Mouse (Mus musculus): Measurements from ENCODE around the gene Tulp1. TPM values are rescaled to one million over a fixed set of nuclear protein-coding genes. Genes with fewer than 3 reads are reported as not detected.

Tulp1 gene
- 2.1 TPM for polyA plus RNA-seq (2014; fragmentation: Illumina TruSeq; extraction: RNeasy Lipid Tissue Mini Kit (QIAGEN cat#74804); ENCODE audit: insufficient read depth, low read depth, low replicate concordance)

DNA sequence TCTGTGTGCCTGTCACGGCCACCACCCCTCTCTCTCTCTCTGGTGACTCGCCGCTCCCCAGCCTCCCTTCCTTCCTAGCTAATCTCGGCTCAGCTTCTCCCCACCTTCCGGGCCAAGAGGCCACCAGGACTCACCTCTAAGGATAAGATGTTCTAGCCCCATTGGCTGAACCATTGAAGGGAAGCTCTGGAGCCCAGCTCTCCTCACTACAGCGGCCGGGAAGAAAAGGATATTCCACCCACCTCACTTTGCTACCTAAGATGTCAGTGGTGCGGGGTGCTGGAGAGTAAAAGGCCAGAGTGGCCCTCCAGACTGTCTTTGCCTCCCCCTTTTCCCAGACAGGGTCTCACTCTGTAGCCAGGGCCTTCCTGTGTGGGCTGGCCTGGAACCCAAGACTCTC lies at the start of gene Tulp1:
Gene Tulp1 (minus strand): TSS at position 101 of the 400 bp plus-strand sequence.

GRCm38 (mm10) chr17:28350466-28351352 lies 14.3 kb downstream of the Tulp1 start, which contains the start of gene Tead3:
TSS of gene Tead3 (minus strand) at chr17:28350817.

GRCm38 (mm10) chr17:28328366-28328928 lies 36.6 kb downstream of the Tulp1 start, which contains the start of gene Rpl10a:
TSS of gene Rpl10a (plus strand) at chr17:28328471.

DNA sequence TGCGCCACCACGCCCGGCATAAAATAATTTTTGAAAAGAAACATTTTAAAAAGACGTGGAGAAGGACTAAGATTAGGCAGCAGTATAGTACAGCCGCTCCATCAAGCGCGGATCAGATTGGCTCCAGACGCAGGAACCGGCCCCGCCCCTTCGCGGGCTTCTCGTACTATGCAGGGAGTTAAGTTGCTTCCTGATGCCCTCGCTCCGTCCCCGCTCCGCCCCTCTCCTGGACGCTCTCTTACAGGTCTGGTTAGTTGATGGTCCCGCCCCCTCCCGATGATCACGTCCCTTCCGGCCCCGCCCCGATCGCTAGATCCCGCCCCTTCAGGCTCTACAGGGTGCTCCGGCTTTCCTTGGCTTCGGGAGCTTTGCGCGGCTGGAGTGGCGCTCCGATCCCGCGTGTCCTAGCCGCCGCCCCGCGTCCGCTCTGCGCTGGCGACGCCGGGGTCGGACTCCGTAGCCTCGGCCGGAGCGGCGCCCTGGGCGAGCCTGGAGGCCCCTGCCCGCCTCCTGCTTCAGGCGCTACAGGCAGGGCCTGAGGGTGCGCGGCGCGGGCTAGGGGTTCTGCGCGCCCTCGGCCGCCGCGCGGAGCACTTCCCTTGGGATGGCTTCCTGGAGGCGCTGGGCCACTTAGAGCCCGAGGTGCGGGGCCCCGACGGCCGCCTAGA lies 51.7 kb downstream of the Tulp1 start, which contains the start of gene Fance:
Gene Fance (plus strand): TSS at position 308 of the 668 bp plus-strand sequence.

Other genes starting within 250 kb of the Tulp1 start
- gene Scube3, start 223.1 kb downstream of the Tulp1 start, polyA plus RNA-seq (2014; fragmentation: Illumina TruSeq; extraction: RNeasy Lipid Tissue Mini Kit (QIAGEN cat#74804); ENCODE audit: insufficient read depth, low read depth, low replicate concordance): 1.4 TPM
- gene Zfp523, start 188.1 kb downstream of the Tulp1 start, polyA plus RNA-seq (2014; fragmentation: Illumina TruSeq; extraction: RNeasy Lipid Tissue Mini Kit (QIAGEN cat#74804); ENCODE audit: insufficient read depth, low read depth, low replicate concordance): 17.6 TPM
- 7.7 TPM for gene Def6, start 157.4 kb downstream of the Tulp1 start, polyA plus RNA-seq (2014; fragmentation: Illumina TruSeq; extraction: RNeasy Lipid Tissue Mini Kit (QIAGEN cat#74804); ENCODE audit: insufficient read depth, low read depth, low replicate concordance)
- 9.8 TPM for gene Ppard, start 132.5 kb downstream of the Tulp1 start, polyA plus RNA-seq (2014; fragmentation: Illumina TruSeq; extraction: RNeasy Lipid Tissue Mini Kit (QIAGEN cat#74804); ENCODE audit: insufficient read depth, low read depth, low replicate concordance)
- gene Fance, start 51.7 kb downstream of the Tulp1 start, polyA plus RNA-seq (2014; fragmentation: Illumina TruSeq; extraction: RNeasy Lipid Tissue Mini Kit (QIAGEN cat#74804); ENCODE audit: insufficient read depth, low read depth, low replicate concordance): 20.7 TPM
- 991 TPM for gene Rpl10a, start 36.8 kb downstream of the Tulp1 start, polyA plus RNA-seq (2014; fragmentation: Illumina TruSeq; extraction: RNeasy Lipid Tissue Mini Kit (QIAGEN cat#74804); ENCODE audit: insufficient read depth, low read depth, low replicate concordance)
- 11.4 TPM for gene Tead3, start 14.4 kb downstream of the Tulp1 start, polyA plus RNA-seq (2014; fragmentation: Illumina TruSeq; extraction: RNeasy Lipid Tissue Mini Kit (QIAGEN cat#74804); ENCODE audit: insufficient read depth, low read depth, low replicate concordance)
- gene Fkbp5, start 152.3 kb upstream of the Tulp1 start, polyA plus RNA-seq (2014; fragmentation: Illumina TruSeq; extraction: RNeasy Lipid Tissue Mini Kit (QIAGEN cat#74804); ENCODE audit: insufficient read depth, low read depth, low replicate concordance): 14.3 TPM
- gene Armc12, start 165.6 kb upstream of the Tulp1 start, polyA plus RNA-seq (2014; fragmentation: Illumina TruSeq; extraction: RNeasy Lipid Tissue Mini Kit (QIAGEN cat#74804); ENCODE audit: insufficient read depth, low read depth, low replicate concordance): not detected
- gene Clpsl2, start 184.2 kb upstream of the Tulp1 start, polyA plus RNA-seq (2014; fragmentation: Illumina TruSeq; extraction: RNeasy Lipid Tissue Mini Kit (QIAGEN cat#74804); ENCODE audit: insufficient read depth, low read depth, low replicate concordance): not detected
- not detected for gene Clps, start 195.5 kb upstream of the Tulp1 start, polyA plus RNA-seq (2014; fragmentation: Illumina TruSeq; extraction: RNeasy Lipid Tissue Mini Kit (QIAGEN cat#74804); ENCODE audit: insufficient read depth, low read depth, low replicate concordance)
- not detected for gene Lhfpl5, start 210.4 kb upstream of the Tulp1 start, polyA plus RNA-seq (2014; fragmentation: Illumina TruSeq; extraction: RNeasy Lipid Tissue Mini Kit (QIAGEN cat#74804); ENCODE audit: insufficient read depth, low read depth, low replicate concordance)

All from lung, adult 10 weeks (tissue).